10 mouse cellular contexts compared by ENCODE assay signal in genomic region chr11:119738990-119739846, GRCm38 (mm10).
DNase-seq lines count a peak whose midpoint lies in the region; ATAC-seq lines count a peak whose summit lies in the region.
"Had no signal": no experiment of that assay in that cellular context is flagged by ENCODE, and none has a peak within 500 bp of the region (broad histone marks: within the 10 kb centered on the region; RNA-seq: fewer than 3 reads in every experiment).

No protein-coding gene starts in this region.

- DNase-seq in right cerebral cortex, adult 18-20 months, result peak; percentile 61
- no peak for DNase-seq in right cerebral cortex, postnatal 14 days
- DNase-seq in frontal cortex, postnatal 10 days (ENCODE audit: low spot score in 2 of 2), result peak; percentile 28 to 33
- DNase-seq in left cerebral cortex, postnatal 36 days (ENCODE audit: low spot score in 2 of 2), result peak; percentile 17 to 35
- peak; percentile 54 for DNase-seq in telencephalon, adult 2 months (ENCODE audit: low read depth, low spot score)
- no peak for DNase-seq in cerebellum, adult 9-11 months
- DNase-seq: adrenal gland, adult 2 months had no signal

- intact Hi-C loops in left cerebral cortex, postnatal 36 days (cut with DNase I), result no loop called here

- ATAC-seq in monocyte, adult 5-6 weeks (replicated peaks; ENCODE audit: insufficient number of reproducible peaks, low FRiP score, low TSS enrichment, poor library complexity, severe bottlenecking), result no peak
- ATAC-seq in granulocyte monocyte progenitor cell, adult 5-6 weeks (replicated peaks; ENCODE audit: poor library complexity, severe bottlenecking), result no peak
- ATAC-seq: intestine, postnatal 0 days had no signal

Comparison
In these comparisons a context has a peak if more than half of its experiments do, and no peak if none do; other contexts are left out.
1. DNase-seq: peak in right cerebral cortex, adult 18-20 months (single experiment), frontal cortex, postnatal 10 days (2 of 2), left cerebral cortex, postnatal 36 days (2 of 2) and telencephalon, adult 2 months (single experiment); none in right cerebral cortex, postnatal 14 days (single experiment) and cerebellum, adult 9-11 months (single experiment).